Mouse (Mus musculus): ENCODE measurements around the gene Nprl2.

Gene Nprl2

GRCm38 (mm10) chr9:107577871-107578270 is 35.8 kb downstream of the Nprl2 start:
- no peak for DNase-seq (ENCODE audit: low read depth)

DNA sequence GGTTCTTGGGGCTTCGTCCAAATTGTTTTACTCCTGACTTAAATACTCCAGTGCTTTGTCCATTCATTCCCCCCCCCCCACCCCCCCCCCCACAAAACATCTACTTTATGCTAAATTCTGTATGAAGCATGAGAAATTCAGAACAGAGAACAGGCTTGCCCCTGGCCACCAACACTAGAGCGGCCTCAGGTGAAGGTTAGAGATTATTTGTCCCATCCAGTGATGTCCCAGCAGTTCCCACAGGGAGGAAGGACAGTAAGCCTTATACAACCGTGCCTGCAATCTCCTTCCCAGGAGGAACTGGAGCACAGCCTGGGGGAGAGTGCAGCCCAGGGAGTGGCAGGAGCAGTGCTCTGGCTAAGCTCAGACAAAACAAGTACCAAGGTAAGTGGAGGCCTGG is 36.6 kb downstream of the Nprl2 start, which contains the start of gene Naa80:
Gene Naa80, plus strand, starts transcription at position 301 of the 400 bp plus-strand sequence.
- DNase-seq (ENCODE audit: low read depth), result no peak

DNA sequence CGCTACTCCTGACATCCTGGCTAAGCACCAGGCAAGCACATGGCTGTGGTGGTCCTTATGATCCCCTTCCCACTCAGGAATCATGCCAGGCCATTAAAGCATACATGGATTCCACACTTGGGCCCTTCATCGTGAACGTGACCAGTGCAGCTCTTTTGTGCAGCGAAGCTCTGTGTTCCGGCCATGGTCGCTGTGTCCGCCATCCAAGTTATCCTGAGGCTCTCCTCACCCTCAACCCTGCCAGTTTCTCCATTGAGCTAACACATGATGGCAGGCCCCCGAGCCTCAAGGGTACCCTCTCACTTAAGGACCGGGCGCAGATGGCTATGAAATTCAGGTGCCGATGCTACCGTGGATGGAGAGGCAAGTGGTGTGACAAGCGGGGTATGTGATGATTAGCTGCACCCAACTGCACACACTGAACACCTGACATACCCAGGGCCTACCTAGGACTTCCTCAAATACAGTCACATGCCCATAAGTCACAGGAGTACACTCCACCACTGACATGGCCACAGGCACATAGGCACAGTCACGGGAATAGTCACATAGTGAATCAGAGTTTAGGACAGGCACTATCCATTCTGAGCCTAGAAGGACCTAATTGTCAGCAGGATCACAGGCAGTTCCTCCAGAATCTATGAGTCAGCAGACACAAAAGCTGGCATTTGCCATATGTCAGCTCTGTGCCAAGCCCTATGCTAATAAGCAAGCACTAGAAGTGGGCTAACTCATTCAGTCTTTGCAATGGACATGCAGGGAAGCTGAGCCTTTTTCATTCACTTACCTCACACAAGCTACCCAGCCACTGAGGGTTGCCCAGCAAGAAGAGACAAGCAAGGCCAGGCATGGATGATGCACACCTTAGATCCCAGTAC is 37.2 kb downstream of the Nprl2 start:
- no peak for DNase-seq (ENCODE audit: low read depth)

DNA sequence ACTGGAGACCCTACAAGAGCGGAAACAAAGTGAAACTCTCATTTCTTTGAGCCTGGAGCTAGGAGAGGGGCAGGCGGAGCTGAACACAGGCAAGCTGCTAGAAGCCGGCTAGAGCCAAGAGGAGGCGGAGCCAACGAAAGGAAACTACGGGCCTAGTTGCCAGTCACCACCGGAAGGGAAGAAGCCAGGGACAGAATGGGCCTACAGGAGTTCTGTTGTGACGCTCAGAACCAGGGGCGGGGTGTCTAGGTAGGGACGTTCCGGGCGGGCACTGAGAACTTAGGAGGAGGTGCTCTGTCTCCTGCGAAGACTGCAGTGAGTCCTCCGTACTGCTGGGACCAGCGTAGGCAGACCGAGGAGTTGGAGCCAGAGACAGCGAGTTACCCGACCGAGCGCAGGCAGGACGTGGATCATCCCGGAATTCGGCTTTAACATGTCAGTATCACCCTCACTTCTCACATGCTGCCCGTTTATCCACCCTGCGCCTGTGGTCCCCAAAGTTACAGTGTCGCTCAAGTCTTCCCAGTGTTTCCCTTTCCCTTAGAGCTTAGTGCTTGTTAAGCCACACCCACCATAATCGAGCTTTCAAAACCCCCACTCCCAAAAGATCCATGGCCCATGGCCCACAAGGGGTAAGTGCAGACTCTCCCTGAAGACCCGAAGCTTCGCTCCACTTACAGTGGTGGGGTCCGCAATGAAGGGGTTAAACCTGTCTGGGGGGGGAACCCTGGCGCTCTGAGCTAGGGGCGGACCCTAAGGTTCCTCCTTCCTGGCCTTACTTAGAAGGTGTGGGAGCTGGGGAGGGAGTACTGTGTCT is 38.7 kb downstream of the Nprl2 start, which contains the start of gene Hyal3:
Gene Hyal3, plus strand, starts transcription at position 318 of the 817 bp plus-strand sequence.
- DNase-seq (ENCODE audit: low read depth), result peak; percentile 88

GRCm38 (mm10) chr9:107581584-107581983 is 39.6 kb downstream of the Nprl2 start:
- DNase-seq (ENCODE audit: low read depth), result no peak

- no peak for DNase-seq (ENCODE audit: low read depth)
Measured at GRCm38 (mm10) chr9:107582509-107583062, 40.6 kb downstream of the Nprl2 start.

DNA sequence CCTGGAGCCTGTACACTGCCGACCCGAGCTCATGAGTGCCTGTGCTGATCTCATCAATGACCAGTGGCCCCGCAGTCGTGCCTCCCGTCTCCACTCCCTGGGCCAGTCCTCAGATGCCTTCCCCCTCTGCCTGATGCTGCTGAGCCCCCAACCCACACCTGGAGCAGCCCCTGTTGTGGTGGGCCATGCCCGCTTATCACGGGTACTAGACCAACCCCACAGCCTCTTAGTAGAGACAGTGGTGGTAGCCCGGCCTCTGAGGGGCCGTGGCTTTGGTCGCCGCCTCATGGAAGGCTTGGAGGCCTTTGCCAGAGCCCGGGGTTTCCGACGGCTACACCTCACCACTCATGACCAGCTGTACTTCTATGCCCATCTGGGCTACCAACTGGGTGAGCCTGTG is 41.1 kb downstream of the Nprl2 start:
- DNase-seq (ENCODE audit: low read depth), result no peak

- no peak for DNase-seq (ENCODE audit: low read depth)
Measured at GRCm38 (mm10) chr9:107586504-107586903, 44.5 kb downstream of the Nprl2 start.

DNA sequence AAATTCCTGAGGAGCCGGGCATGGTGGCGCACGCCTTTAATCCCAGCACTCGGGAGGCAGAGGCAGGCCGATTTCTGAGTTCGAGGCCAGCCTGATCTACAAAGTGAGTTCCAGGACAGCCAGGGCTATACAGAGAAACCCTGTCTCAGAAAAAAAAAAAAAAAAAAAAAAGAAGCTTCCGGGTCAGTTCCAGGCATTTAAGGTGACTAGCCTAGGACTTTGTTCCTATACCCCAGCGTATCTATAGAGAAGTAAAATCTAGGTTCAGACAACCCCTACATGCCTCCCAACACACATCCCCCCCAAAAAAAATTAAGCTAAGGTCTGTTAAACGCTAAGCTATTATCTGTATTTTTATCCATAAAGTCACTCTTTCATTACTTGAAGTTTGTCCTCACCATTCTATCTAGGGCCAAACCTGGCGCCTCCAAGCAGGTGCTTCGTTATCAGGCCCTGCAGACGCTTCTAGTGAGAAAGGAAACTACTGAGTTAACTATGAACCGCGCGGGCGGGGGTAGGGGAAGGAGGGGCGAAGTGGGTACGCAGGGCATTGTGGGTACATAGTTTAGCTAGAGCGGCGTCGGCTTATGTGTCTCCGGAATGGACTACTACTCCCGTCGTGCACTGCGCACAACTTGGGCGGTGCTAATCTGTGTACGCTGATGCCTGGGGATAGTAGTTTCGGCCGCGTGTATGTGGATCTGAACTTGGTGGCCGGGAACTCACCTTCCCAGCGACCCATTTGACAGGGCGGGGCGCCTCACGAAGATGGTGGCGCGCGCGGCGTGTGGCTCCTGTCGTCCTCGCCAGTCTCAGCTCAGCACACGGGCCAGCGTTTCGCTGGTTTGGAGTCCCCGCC is 45.2 kb downstream of the Nprl2 start, which contains the start of gene Ifrd2:
Gene Ifrd2, plus strand, starts transcription at position 669 of the 859 bp plus-strand sequence.
- DNase-seq (ENCODE audit: low read depth), result peak; percentile 99

DNA sequence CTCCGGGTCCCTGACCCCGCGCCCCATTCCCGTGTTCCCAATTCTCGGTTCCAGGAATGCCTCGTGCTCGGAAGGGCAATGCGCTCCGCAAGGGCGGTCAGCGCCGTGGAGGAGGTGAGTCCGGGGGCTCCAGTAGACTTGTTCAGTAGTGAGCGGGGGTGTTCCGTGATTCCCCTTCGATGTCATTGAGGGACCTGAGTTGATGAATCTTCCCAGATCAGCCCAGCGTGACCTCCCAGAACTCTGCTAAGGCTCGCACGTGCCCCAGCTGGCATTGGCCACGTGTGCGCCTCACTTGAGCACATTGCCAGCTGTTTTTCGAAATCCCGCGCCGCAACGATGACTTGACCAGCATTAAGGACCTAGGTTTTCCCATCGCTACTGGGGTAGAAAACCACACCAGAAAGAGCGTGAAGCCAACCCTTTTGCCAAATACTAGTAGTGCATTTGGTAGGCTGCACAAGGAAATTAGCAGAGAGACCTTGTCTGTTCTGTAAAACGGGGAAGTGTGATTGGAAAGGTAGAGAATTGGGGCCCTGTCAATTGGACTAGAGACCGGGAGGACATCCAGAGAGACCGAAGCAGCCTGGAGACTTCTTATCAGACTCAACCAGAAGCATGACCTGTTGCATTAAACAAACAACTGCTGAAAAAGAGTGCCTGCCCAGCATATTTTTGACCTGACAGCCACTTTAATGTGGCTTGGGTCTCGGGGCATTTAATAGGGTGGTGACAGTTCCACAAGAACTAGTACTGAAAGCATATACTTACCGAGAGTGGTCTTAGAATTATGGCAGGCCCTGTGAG is 46.0 kb downstream of the Nprl2 start:
- DNase-seq (ENCODE audit: low read depth), result peak; percentile 70

DNA sequence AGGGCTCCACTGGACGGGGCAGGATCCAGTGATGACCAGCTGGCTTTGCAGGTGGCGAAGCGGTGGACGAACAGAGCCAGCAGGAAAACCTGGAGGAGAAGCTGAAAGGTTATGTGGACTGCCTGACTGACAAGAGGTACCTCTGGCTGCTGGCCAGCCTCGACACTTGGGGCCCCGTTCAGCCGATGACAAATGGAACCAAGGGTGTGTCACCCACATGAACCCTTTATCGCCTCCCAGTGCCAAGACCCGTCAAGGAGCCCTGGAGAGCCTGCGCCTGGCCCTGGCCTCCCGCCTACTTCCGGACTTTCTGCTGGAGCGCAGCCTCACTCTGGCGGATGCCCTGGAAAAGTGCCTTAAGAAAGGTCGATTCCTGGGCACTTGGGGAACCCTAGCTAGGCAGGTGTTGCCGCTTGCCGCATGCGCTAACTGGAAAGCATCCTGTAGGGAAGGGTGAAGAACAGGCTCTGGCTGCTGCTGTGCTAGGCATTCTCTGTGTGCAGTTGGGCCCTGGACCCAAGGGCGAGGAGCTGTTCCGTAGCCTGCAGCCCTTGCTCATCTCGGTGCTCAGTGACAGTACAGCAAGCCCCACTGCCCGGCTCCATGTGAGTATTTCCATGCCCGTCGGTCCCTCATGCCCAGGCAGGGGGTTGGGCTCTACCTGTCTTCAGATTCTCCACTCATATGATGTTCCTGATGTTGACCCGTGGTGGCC is 48.2 kb downstream of the Nprl2 start:
- DNase-seq (ENCODE audit: low read depth), result peak; percentile 73

GRCm38 (mm10) chr9:107590773-107591060 is 48.7 kb downstream of the Nprl2 start:
- no peak for DNase-seq (ENCODE audit: low read depth)

DNA sequence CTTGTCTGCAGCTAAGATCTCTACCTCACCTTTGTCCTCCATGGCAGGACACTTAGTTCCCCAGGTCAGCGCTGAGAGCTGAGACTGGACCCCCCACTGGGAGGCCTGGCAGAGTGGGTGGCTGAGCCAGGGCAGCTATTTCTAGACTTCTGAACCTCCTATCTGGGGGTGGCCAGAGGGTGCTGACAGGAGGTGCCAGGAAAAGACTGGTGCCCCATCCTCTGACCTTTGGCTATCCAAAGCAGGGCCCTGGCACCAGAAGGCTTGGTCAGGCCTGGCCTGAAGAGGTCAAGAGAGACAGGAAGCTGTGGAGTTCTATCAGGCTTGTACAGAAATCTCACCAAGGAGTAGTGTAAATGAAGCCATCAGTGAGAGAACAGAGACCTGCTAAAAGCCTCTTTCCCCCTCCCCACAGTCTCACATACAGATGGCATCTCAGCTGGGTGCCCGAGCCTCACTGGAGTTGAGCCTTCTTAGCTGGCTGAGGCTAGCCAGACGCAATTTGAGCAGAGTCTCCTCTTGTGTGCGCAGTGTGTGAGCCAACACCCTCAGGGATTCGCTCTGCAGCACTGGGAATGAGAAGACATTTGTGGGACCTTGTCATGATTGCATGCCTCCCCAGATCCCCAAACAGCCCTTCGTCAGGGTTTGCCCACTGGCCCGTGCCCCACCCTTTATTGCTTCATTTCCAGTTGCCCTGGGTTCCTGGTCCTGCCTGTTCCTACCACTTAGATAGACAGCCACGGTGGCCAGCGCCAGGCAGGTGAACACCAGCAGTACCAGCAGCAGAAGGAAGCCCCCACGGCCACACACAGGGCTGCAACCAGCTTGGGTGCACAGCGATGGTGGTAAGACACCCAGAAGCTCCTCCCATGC is 51.3 kb downstream of the Nprl2 start:
- no peak for DNase-seq (ENCODE audit: low read depth)

GRCm38 (mm10) chr9:107594281-107595062 is 52.4 kb downstream of the Nprl2 start:
- DNase-seq (ENCODE audit: low read depth), result no peak

Measured in c-Kit-positive CD71-positive TER-119-negative erythroid progenitor cells, embryonic 14.5 days (primary cell).